Mouse (Mus musculus): ENCODE data around the gene Zfp362. TPM values are rescaled to one million over a fixed set of nuclear protein-coding genes. Genes with fewer than 3 reads are reported as not detected.

Gene Zfp362
- polyA plus RNA-seq, 1 experiment, result 21.3 TPM

- no peak overlapping the region for H3K27ac ChIP-seq (ENCODE audit: insufficient read depth, low read depth, low read length)
- H3K4me3 ChIP-seq (ENCODE audit: insufficient read depth, low read length), result no peak overlapping the region
- peaks cover 24% of the 10 kb centered on the region for H3K4me1 ChIP-seq (ENCODE audit: control insufficient read depth, insufficient read depth, low read length)
- TF ChIP-seq POLR2A (IDR thresholded peaks at IDR 0.05; ENCODE audit: borderline replicate concordance, low read depth, low read length), result no peak
- no peak for TF ChIP-seq CTCF (IDR thresholded peaks at IDR 0.05; ENCODE audit: low read depth, low read length)
Measured at GRCm38 (mm10) chr4:128803569-128803968, 2.3 kb downstream of the Zfp362 start.

GRCm38 (mm10) chr4:128801675-128802465 is 4.0 kb downstream of the Zfp362 start:
- TF ChIP-seq CTCF (IDR thresholded peaks at IDR 0.05; ENCODE audit: low read depth, low read length) (no peak), POLR2A (IDR thresholded peaks at IDR 0.05; ENCODE audit: borderline replicate concordance, low read depth, low read length) (no peak)
- H3K4me3 ChIP-seq (ENCODE audit: insufficient read depth, low read length), result no peak overlapping the region
- no peak overlapping the region for H3K27ac ChIP-seq (ENCODE audit: insufficient read depth, low read depth, low read length)
- peaks cover 18% of the 10 kb centered on the region for H3K4me1 ChIP-seq (ENCODE audit: control insufficient read depth, insufficient read depth, low read length)

- peaks cover 20% of the 10 kb centered on the region for H3K4me1 ChIP-seq (ENCODE audit: control insufficient read depth, insufficient read depth, low read length)
- no peak overlapping the region for H3K27ac ChIP-seq (ENCODE audit: insufficient read depth, low read depth, low read length)
- no peak overlapping the region for H3K4me3 ChIP-seq (ENCODE audit: insufficient read depth, low read length)
- TF ChIP-seq POLR2A (IDR thresholded peaks at IDR 0.05; ENCODE audit: borderline replicate concordance, low read depth, low read length) (no peak), CTCF (IDR thresholded peaks at IDR 0.05; ENCODE audit: low read depth, low read length) (no peak)
Measured at GRCm38 (mm10) chr4:128796788-128797187, 9.1 kb downstream of the Zfp362 start.

- Histone ChIP-seq H3K4me1 (ENCODE audit: control insufficient read depth, insufficient read depth, low read length) (peaks cover 20% of the 10 kb centered on the region), H3K27ac (ENCODE audit: insufficient read depth, low read depth, low read length) (no peak overlapping the region), H3K4me3 (ENCODE audit: insufficient read depth, low read length) (no peak overlapping the region)
- TF ChIP-seq POLR2A (IDR thresholded peaks at IDR 0.05; ENCODE audit: borderline replicate concordance, low read depth, low read length) (no peak), CTCF (IDR thresholded peaks at IDR 0.05; ENCODE audit: low read depth, low read length) (no peak)
Measured at GRCm38 (mm10) chr4:128795596-128795995, 10.2 kb downstream of the Zfp362 start.

- peaks cover 20% of the 10 kb centered on the region for H3K4me1 ChIP-seq (ENCODE audit: control insufficient read depth, insufficient read depth, low read length)
- no peak overlapping the region for H3K4me3 ChIP-seq (ENCODE audit: insufficient read depth, low read length)
- TF ChIP-seq POLR2A (IDR thresholded peaks at IDR 0.05; ENCODE audit: borderline replicate concordance, low read depth, low read length) (no peak), CTCF (IDR thresholded peaks at IDR 0.05; ENCODE audit: low read depth, low read length) (no peak)
- no peak overlapping the region for H3K27ac ChIP-seq (ENCODE audit: insufficient read depth, low read depth, low read length)
Measured at GRCm38 (mm10) chr4:128794198-128794597, 11.6 kb downstream of the Zfp362 start.

- no peak overlapping the region for H3K4me3 ChIP-seq (ENCODE audit: insufficient read depth, low read length)
- H3K27ac ChIP-seq (ENCODE audit: insufficient read depth, low read depth, low read length), result no peak overlapping the region
- H3K4me1 ChIP-seq (ENCODE audit: control insufficient read depth, insufficient read depth, low read length), result peaks cover 20% of the 10 kb centered on the region
- TF ChIP-seq POLR2A (IDR thresholded peaks at IDR 0.05; ENCODE audit: borderline replicate concordance, low read depth, low read length) (no peak), CTCF (IDR thresholded peaks at IDR 0.05; ENCODE audit: low read depth, low read length) (no peak)
Measured at GRCm38 (mm10) chr4:128793710-128794109, 12.1 kb downstream of the Zfp362 start.

- Histone ChIP-seq H3K4me3 (ENCODE audit: insufficient read depth, low read length) (no peak overlapping the region), H3K4me1 (ENCODE audit: control insufficient read depth, insufficient read depth, low read length) (peaks cover 19% of the 10 kb centered on the region), H3K27ac (ENCODE audit: insufficient read depth, low read depth, low read length) (no peak overlapping the region)
- TF ChIP-seq CTCF (IDR thresholded peaks at IDR 0.05; ENCODE audit: low read depth, low read length), result no peak
- no peak for TF ChIP-seq POLR2A (IDR thresholded peaks at IDR 0.05; ENCODE audit: borderline replicate concordance, low read depth, low read length)
Measured at GRCm38 (mm10) chr4:128789646-128790045, 16.2 kb downstream of the Zfp362 start.

- Histone ChIP-seq H3K27ac (ENCODE audit: insufficient read depth, low read depth, low read length) (no peak overlapping the region), H3K4me3 (ENCODE audit: insufficient read depth, low read length) (no peak overlapping the region), H3K4me1 (ENCODE audit: control insufficient read depth, insufficient read depth, low read length) (peaks cover 13% of the 10 kb centered on the region)
- TF ChIP-seq POLR2A (IDR thresholded peaks at IDR 0.05; ENCODE audit: borderline replicate concordance, low read depth, low read length) (no peak), CTCF (IDR thresholded peaks at IDR 0.05; ENCODE audit: low read depth, low read length) (no peak)
Measured at GRCm38 (mm10) chr4:128788108-128788507, 17.7 kb downstream of the Zfp362 start.

- Histone ChIP-seq H3K4me1 (ENCODE audit: control insufficient read depth, insufficient read depth, low read length) (peaks cover 13% of the 10 kb centered on the region), H3K4me3 (ENCODE audit: insufficient read depth, low read length) (no peak overlapping the region), H3K27ac (ENCODE audit: insufficient read depth, low read depth, low read length) (no peak overlapping the region)
- no peak for TF ChIP-seq POLR2A (IDR thresholded peaks at IDR 0.05; ENCODE audit: borderline replicate concordance, low read depth, low read length)
Measured at GRCm38 (mm10) chr4:128787023-128787939, 18.6 kb downstream of the Zfp362 start.

All from bone marrow macrophage, adult 2 months (primary cell).